ENCODE assay signal across 30 mouse cellular contexts in genomic region chr6:93031812-93032330, GRCm38 (mm10).
DNase-seq lines count a peak whose midpoint lies in the region; TF ChIP-seq lines count a peak whose summit lies in the region.
"Had no signal": no experiment of that assay in that cellular context is flagged by ENCODE, and none has a peak within 500 bp of the region (broad histone marks: within the 10 kb centered on the region; RNA-seq: fewer than 3 reads in every experiment).

No protein-coding gene starts in this region.

- H3K4me1 ChIP-seq in kidney, adult 2 months (ENCODE audit: control insufficient read depth, insufficient read depth, low read length) = no peaks in the 10 kb centered on the region
- H3K4me1 ChIP-seq in MEL (ENCODE audit: control insufficient read depth in 1 of 2, insufficient read depth in 2 of 2, low read length in 2 of 2) = no peaks in the 10 kb centered on the region
- H3K4me1 ChIP-seq: embryonic facial prominence, embryonic 10.5 days; forebrain, embryonic 12.5 days; forebrain, embryonic 15.5 days; heart, embryonic 12.5 days; heart, embryonic 15.5 days had no signal

- 49% methylated on average over 1 of the region's 1 CpGs for whole genome bisulfite sequencing in kidney, adult 2 months

- no peak overlapping the region for H3K27ac ChIP-seq in kidney, adult 2 months (ENCODE audit: insufficient read depth, low read depth, low read length)
- no peak overlapping the region for H3K27ac ChIP-seq in MEL (ENCODE audit: control insufficient read depth, low read depth, low read length)
- H3K27ac ChIP-seq: embryonic facial prominence, embryonic 10.5 days; embryonic facial prominence, embryonic 13.5 days; forebrain, embryonic 12.5 days; forebrain, embryonic 15.5 days; heart, embryonic 15.5 days; hindbrain, embryonic 14.5 days; hindbrain, postnatal 0 days had no signal

- no peak for TF ChIP-seq POLR2A in kidney, adult 2 months (IDR thresholded peaks at IDR 0.05; ENCODE audit: low read depth, low read length)
- no peak for TF ChIP-seq POLR2A in MEL (IDR thresholded peaks at IDR 0.05; ENCODE audit: control insufficient read depth in 1 of 2, insufficient read depth in 1 of 2, low read depth in 1 of 2, low read length in 2 of 2, poor library complexity in 1 of 2)

- H3K36me3 ChIP-seq in kidney, adult 2 months (ENCODE audit: control insufficient read depth, insufficient read depth, low read length) = no peaks in the 10 kb centered on the region
- no peaks in the 10 kb centered on the region for H3K36me3 ChIP-seq in MEL (ENCODE audit: control insufficient read depth in 1 of 2, insufficient read depth in 2 of 2, low read length in 2 of 2)
- H3K36me3 ChIP-seq: embryonic facial prominence, embryonic 10.5 days; embryonic facial prominence, embryonic 13.5 days; forebrain, embryonic 12.5 days; forebrain, embryonic 15.5 days; heart, embryonic 12.5 days; heart, embryonic 15.5 days had no signal

- no peak overlapping the region for H3K4me3 ChIP-seq in kidney, adult 2 months (ENCODE audit: insufficient read depth, low read depth, low read length)
- no peak overlapping the region for H3K4me3 ChIP-seq in MEL (ENCODE audit: control insufficient read depth in 1 of 2, insufficient read depth in 1 of 2, low read depth in 2 of 2, low read length in 2 of 2)
- H3K4me3 ChIP-seq: embryonic facial prominence, embryonic 10.5 days; embryonic facial prominence, embryonic 13.5 days; erythroblast, embryonic 14.5 days; forebrain, embryonic 12.5 days; forebrain, embryonic 15.5 days; heart, embryonic 12.5 days; heart, embryonic 15.5 days had no signal

- no peak for TF ChIP-seq CTCF in kidney, adult 2 months (conservative IDR thresholded peaks at IDR 0.05; ENCODE audit: insufficient read depth, insufficient read length, low read depth, low read length)
- TF ChIP-seq CTCF in MEL (IDR thresholded peaks at IDR 0.05 in 2 of 3, conservative IDR thresholded peaks at IDR 0.05 in 1 of 3; ENCODE audit: control insufficient read depth in 1 of 3, insufficient read depth in 1 of 3, low read depth in 2 of 3, low read length in 3 of 3, poor library complexity in 1 of 3, severe bottlenecking in 1 of 3) = no peak

- no peaks in the 10 kb centered on the region for H3K9me3 ChIP-seq in MEL (replicated peaks; ENCODE audit: insufficient read depth, low read length)
- H3K9me3 ChIP-seq: embryonic facial prominence, embryonic 10.5 days; embryonic facial prominence, embryonic 13.5 days; forebrain, embryonic 12.5 days; forebrain, embryonic 15.5 days; heart, embryonic 12.5 days; heart, embryonic 15.5 days had no signal

- no peak overlapping the region for H3K9ac ChIP-seq in MEL (ENCODE audit: control insufficient read depth, low read depth, low read length, poor library complexity, severe bottlenecking)
- H3K9ac ChIP-seq: embryonic facial prominence, embryonic 13.5 days; forebrain, embryonic 12.5 days; forebrain, embryonic 15.5 days; heart, embryonic 12.5 days; heart, embryonic 15.5 days; hindbrain, embryonic 14.5 days had no signal

- peak; percentile 3 for DNase-seq in kidney, adult 2 months
- DNase-seq in kidney, postnatal 14 days = no peak
- DNase-seq in 3T3-L1 (ENCODE audit: low read depth, low spot score) (peak; percentile 55), 416B (ENCODE audit: low read depth) (peak; percentile 47), MEL (ENCODE audit: low read depth, low spot score) (peak; percentile 3)
- DNase-seq in spleen, postnatal 14 days (ENCODE audit: low spot score in 2 of 2) = no peak
- DNase-seq in neural tube, embryonic 10.5 days (ENCODE audit: extremely low spot score, low spot score) = no peak
- DNase-seq in cerebellum, postnatal 36 days = no peak
- DNase-seq: adrenal gland, postnatal 10 days; B cell, adult 2 months; cerebellum, adult 11 months; cerebellum, adult 2 months; cerebellum, adult 9-11 months; cerebellum, postnatal 25 days; embryo, embryonic 11 days; gastrocnemius, postnatal 10 days; gastrocnemius, postnatal 36 days; heart, postnatal 10 days; heart, postnatal 36 days had no signal

- no peak for TF ChIP-seq EP300 in MEL (IDR thresholded peaks at IDR 0.05; ENCODE audit: low read depth in 1 of 2, low read length in 2 of 2)

- H3K79me2 ChIP-seq in MEL (ENCODE audit: control insufficient read depth, insufficient read depth, low read length, poor library complexity) = no peaks in the 10 kb centered on the region

- TF ChIP-seq RAD21 in MEL (IDR thresholded peaks at IDR 0.05; ENCODE audit: low read depth, low read length) = no peak

- no peaks in the 10 kb centered on the region for H3K27me3 ChIP-seq in kidney, adult 2 months (replicated peaks; ENCODE audit: control insufficient read depth, insufficient read depth, low read length)
- H3K27me3 ChIP-seq in MEL (ENCODE audit: control insufficient read depth in 1 of 2, insufficient read depth in 2 of 2, low read length in 2 of 2) = no peaks in the 10 kb centered on the region
- H3K27me3 ChIP-seq: CH12.LX; embryonic facial prominence, embryonic 13.5 days; forebrain, embryonic 12.5 days; forebrain, embryonic 15.5 days; heart, embryonic 12.5 days; heart, embryonic 15.5 days; Patski had no signal

TF ChIP-seq in MEL, 35 proteins besides CTCF, POLR2A, EP300 and RAD21:
- TF ChIP-seq MAX (IDR thresholded peaks at IDR 0.05; ENCODE audit: low read length) (no peak), TBP (IDR thresholded peaks at IDR 0.05; ENCODE audit: low read depth, low read length) (no peak), SIN3A (IDR thresholded peaks at IDR 0.05; ENCODE audit: low read length) (no peak), ZC3H11A (IDR thresholded peaks at IDR 0.05; ENCODE audit: low read depth, low read length) (no peak), TAL1 (IDR thresholded peaks at IDR 0.05; ENCODE audit: low read length) (no peak), MAFK (IDR thresholded peaks at IDR 0.05; ENCODE audit: borderline replicate concordance, low read depth, low read length) (no peak), HCFC1 (IDR thresholded peaks at IDR 0.05; ENCODE audit: low read depth, low read length) (no peak), MYC (IDR thresholded peaks at IDR 0.05; ENCODE audit: low read depth, low read length) (no peak), KAT2A (conservative IDR thresholded peaks at IDR 0.05; ENCODE audit: low read depth, low read length) (no peak), USF2 (IDR thresholded peaks at IDR 0.05; ENCODE audit: borderline replicate concordance in 1 of 2, insufficient read depth in 1 of 2, low read depth in 1 of 2, low read length in 2 of 2) (no peak), ZMIZ1 (IDR thresholded peaks at IDR 0.05; ENCODE audit: low read depth, low read length) (no peak), MAZ (IDR thresholded peaks at IDR 0.05; ENCODE audit: low read depth, low read length) (no peak), NRF1 (IDR thresholded peaks at IDR 0.05; ENCODE audit: insufficient read depth, low read depth, low read length, poor library complexity, severe bottlenecking) (no peak), POLR2AphosphoS2 (IDR thresholded peaks at IDR 0.05; ENCODE audit: low read length) (no peak)

Comparison
In these comparisons a context has a peak if more than half of its experiments do, and no peak if none do; other contexts are left out.
1. DNase-seq: peak in kidney, adult 2 months (single experiment), 3T3-L1 (single experiment), 416B (single experiment) and MEL (single experiment); none in kidney, postnatal 14 days (single experiment), spleen, postnatal 14 days (0 of 2), neural tube, embryonic 10.5 days (single experiment) and cerebellum, postnatal 36 days (0 of 2).